Mouse (Mus musculus) bone marrow macrophage, adult 2 months (primary cell): ENCODE measurements around the gene Shtn1. TPM values are rescaled to one million over a fixed set of nuclear protein-coding genes. Genes with fewer than 3 reads are reported as not detected.

Source experiments
- H3K27ac ChIP-seq: 2 replicates; pipeline ENCODE4 v1.5.1; 2012; ENCODE audit warnings: low read depth, low read length; ENCODE audit not compliant: insufficient read depth
- H3K4me1 ChIP-seq: 2 replicates; pipeline ENCODE4 v1.6.1; 2012; ENCODE audit warnings: low read length; ENCODE audit not compliant: control insufficient read depth, insufficient read depth
- H3K4me3 ChIP-seq: 2 replicates; pipeline ENCODE4 v1.5.1; 2012; ENCODE audit warnings: mild to moderate bottlenecking, low read length, moderate library complexity; ENCODE audit not compliant: insufficient read depth
- CTCF ChIP-seq: IDR thresholded peaks from 2 replicates; pipeline ENCODE4 v1.5.1; 2012; ENCODE audit warnings: low read depth, mild to moderate bottlenecking, low read length, moderate library complexity
- POLR2A ChIP-seq: IDR thresholded peaks from 2 replicates; pipeline ENCODE4 v1.6.1; 2012; ENCODE audit warnings: mild to moderate bottlenecking, low read depth, low read length, borderline replicate concordance
- polyA plus RNA-seq: library from polyadenylated mRNA; stranded (reverse); fragments of >200 nt; gene quantifications from 2 replicates; pipeline ENCODE4 v1.2.4, GENCODE M21; 2012; ENCODE audit not compliant: missing spikeins, insufficient read depth, insufficient read length

Shtn1 gene
- polyA plus RNA-seq, 1 experiment = 83.6 TPM

DNA sequence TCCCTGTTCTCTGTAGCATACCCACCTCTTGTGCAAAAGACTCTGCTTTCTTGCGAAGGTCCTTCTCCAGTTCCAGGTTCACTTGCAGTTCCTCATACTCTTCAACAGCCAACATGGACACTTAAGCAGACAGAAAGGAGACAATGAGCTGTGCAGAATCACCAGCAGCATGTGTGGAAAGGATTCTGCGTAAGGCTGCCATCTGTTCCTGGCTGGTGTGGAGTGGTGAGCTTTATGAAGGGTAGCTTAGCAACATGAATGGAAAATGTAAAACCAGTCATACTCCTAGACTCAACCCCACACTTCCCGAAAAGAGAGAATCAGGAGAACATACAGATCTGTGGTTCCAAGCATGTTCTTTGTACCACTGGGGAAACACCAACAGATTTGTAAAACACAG lies 47.8 kb downstream of the Shtn1 start:
- H3K4me1 ChIP-seq = peaks cover 10% of the 10 kb centered on the region
- no peak for TF ChIP-seq CTCF
- TF ChIP-seq POLR2A = no peak
- no peak overlapping the region for H3K4me3 ChIP-seq

DNA sequence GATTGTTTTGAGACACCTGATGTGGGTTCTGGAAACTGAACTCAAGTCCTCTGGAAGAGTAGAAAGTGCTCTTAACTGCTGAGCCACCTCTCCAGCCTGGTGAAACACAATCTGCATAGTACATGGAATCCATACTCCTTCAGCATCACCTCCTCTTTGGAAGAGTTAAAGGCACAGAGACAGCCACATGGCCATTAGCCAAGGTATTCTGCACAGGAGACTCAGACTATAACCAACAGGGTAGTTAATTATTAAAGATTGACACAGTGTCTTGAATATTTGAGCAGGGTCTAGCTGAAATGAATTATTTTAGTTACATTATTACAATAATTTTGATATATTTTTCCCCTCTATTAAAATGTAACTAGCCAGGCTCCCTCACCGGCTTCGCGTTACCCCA lies 52.0 kb downstream of the Shtn1 start:
- peaks cover 10% of the 10 kb centered on the region for H3K4me1 ChIP-seq
- TF ChIP-seq POLR2A (no peak), CTCF (no peak)
- H3K27ac ChIP-seq = no peak overlapping the region
- no peak overlapping the region for H3K4me3 ChIP-seq

More for the DNA sequence above, 47.8 kb downstream of the Shtn1 start:
- no peak overlapping the region for H3K27ac ChIP-seq

- Histone ChIP-seq H3K4me3 (no peak overlapping the region), H3K4me1 (peaks cover 10% of the 10 kb centered on the region), H3K27ac (no peak overlapping the region)
- TF ChIP-seq POLR2A = no peak
- TF ChIP-seq CTCF = no peak
These were observed 54.3 kb downstream of the Shtn1 start for GRCm38 (mm10) chr19:59021644-59022043.

- no peak overlapping the region for H3K27ac ChIP-seq
- no peak overlapping the region for H3K4me3 ChIP-seq
- H3K4me1 ChIP-seq = no peaks in the 10 kb centered on the region
- TF ChIP-seq CTCF (no peak), POLR2A (no peak)
These were observed 65.1 kb downstream of the Shtn1 start for GRCm38 (mm10) chr19:59010802-59011201.

DNA sequence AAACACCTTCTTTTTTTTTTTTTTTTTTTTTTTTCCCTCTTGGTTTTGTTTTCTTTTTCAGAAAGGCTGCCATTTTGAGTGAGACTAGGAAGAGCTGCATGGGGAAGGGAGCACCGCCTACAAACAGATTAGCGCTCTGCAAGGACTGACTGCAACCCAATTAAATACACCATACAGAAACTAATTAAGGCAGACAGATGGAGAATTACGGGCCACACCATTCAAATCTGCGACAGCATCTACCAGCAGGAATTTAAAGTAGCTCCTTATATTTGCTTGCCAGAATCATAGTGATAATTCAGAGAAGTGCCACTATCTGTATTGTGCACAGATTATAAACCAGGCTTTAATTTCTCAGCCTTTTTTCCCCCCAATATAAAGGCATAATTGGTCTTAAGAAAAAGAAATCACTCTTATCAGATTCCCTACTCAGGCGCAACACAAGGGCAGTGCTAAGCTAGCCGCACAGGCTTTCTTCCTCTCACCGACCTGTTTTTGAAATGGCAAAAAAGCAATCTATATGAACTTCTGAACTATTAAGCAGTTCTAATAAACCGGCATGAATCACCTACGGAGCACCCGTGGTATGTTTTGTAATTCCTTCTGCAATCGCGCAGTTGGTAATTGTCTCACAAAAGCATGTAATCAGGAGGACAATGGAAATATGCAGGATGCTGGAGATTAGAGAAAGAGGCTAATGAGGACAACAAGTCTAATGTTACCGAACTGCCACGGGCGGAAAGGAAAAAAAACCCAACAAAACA lies 69.1 kb downstream of the Shtn1 start:
- H3K4me1 ChIP-seq = no peaks in the 10 kb centered on the region
- no peak overlapping the region for H3K27ac ChIP-seq
- TF ChIP-seq POLR2A (no peak), CTCF (no peak)
- H3K4me3 ChIP-seq = no peak overlapping the region

DNA sequence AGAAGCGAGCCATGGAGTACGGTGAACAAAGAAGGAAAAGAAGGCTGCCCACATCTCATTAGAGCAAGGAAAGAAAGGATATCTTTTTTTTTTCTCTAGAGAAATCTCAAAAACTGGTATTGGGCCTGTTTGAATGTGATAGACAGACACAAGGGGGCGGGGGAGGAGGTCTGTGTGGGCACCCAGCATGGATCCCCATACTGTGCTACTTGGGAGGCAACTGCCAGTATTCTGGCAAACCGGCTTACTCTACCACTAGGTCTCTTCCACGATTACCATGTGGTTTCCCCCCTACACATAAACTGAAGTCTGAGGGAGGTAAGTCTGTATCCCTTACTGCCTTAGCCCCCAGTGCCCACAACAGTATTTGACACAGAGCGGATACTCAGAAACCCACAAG lies 73.1 kb downstream of the Shtn1 start:
- TF ChIP-seq POLR2A (no peak), CTCF (no peak)

DNA sequence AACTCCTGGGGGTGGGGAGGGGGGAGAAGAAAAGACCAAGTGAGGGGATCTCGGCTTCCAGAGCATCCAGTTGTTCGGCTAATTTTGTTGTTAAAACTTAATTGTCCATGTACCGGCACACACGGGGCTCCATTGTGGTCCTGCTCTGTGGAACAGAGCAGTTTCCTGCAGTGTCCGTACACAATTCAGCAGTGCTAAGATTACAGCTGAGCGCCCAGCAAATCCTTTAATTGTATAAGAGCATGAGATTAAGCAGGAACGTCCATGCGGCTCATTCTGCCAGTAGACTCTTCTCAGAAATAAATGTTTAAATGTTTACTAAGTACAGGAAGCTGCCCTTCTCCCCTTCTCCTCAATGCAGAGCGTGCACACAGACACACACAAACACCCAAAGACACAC lies 94.3 kb downstream of the Shtn1 start:
- Histone ChIP-seq H3K4me3 (no peak overlapping the region), H3K4me1 (peaks cover 22% of the 10 kb centered on the region), H3K27ac (no peak overlapping the region)
- TF ChIP-seq POLR2A = no peak
- no peak for TF ChIP-seq CTCF

More for the DNA sequence above, 73.1 kb downstream of the Shtn1 start:
- Histone ChIP-seq H3K27ac (no peak overlapping the region), H3K4me1 (no peaks in the 10 kb centered on the region), H3K4me3 (no peak overlapping the region)

DNA sequence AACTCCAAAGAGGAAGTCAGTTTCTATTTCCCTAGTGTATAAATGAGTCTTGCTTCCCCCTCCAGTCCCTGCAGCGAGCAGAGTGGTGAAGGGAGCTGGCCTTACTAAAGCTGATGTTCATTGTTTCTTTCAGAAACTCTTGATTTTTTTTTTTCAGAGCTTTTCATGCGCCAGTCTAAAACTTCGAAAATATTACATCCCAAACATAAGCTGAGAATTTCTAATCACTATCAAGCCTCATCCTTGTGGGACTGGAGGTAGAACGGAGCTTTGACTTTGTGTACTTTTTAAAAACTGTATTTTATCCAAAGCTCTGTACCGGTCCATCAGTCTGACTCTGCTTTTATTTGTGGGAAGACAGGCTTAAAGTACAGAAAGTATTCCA lies 95.9 kb downstream of the Shtn1 start:
- no peak overlapping the region for H3K4me3 ChIP-seq
- peak overlapping the region; percentile 61 for H3K27ac ChIP-seq
- peaks cover 22% of the 10 kb centered on the region for H3K4me1 ChIP-seq
- TF ChIP-seq POLR2A (no peak), CTCF (no peak)

DNA sequence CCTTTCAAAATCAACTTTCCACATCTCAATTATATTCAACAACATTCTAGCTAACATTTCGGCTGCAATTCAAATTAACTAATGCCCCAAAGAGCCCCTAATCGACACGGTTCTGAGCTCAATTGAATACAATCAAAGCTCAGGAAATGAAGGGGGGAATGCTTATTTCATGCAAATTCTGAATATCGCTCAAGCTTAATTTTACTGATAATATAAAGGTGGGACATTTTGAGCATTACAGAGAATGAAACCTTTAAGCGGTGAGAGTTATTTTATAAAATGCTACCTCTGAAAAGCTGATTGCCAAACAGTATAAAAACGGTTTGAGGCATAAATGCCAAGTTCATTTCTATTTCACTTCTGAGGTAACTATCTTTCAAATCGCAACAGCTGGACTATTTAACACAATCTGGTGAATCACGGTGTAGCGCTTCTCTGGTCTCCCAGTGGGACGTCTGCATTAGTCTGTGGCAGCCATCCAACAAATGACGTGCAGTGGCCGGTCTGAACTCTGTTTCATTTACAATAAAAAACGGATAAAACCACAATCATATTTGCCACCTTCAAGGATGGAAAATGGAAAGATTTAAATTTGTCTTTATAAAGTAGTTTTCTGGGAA lies 96.4 kb downstream of the Shtn1 start:
- Histone ChIP-seq H3K4me3 (peak overlapping the region; percentile 56), H3K4me1 (peaks cover 22% of the 10 kb centered on the region), H3K27ac (peak overlapping the region; percentile 61)
- TF ChIP-seq CTCF (no peak), POLR2A (no peak)
